Mouse (Mus musculus): Measurements from ENCODE around the gene Hist1h1d. TPM values are rescaled to one million over a fixed set of nuclear protein-coding genes. Genes with fewer than 3 reads are reported as not detected.
A peak's percentile ranks its signal among the peaks of the same experiment; 100 is the strongest.

Hist1h1d gene
- total and polyA plus RNA-seq, 3 experiments: 0.04 to 0.91 (median 0.86) TPM

GRCm38 (mm10) chr13:23513517-23513916, 39.5 kb upstream of the Hist1h1d start:
- no peaks in the 10 kb centered on the region for H3K36me3 ChIP-seq (ENCODE audit: control insufficient read depth, insufficient read depth, low read length)
- no peaks in the 10 kb centered on the region for H3K4me1 ChIP-seq (ENCODE audit: control insufficient read depth, insufficient read depth, low read length)
- 81% methylated on average over 1 of the region's 1 CpGs for WGBS
- no peaks in the 10 kb centered on the region for H3K27me3 ChIP-seq (ENCODE audit: control insufficient read depth, insufficient read depth, low read length)
- no peaks in the 10 kb centered on the region for H3K79me2 ChIP-seq (replicated peaks; ENCODE audit: control insufficient read depth, insufficient read depth, low read length)
- TF ChIP-seq POLR2A (IDR thresholded peaks at IDR 0.05; ENCODE audit: insufficient read depth, low read depth, low read length) (no peak), EP300 (IDR thresholded peaks at IDR 0.05; ENCODE audit: insufficient read depth, low read depth, low read length) (no peak), CTCF (IDR thresholded peaks at IDR 0.05) (no peak)
- no peak overlapping the region for H3K9ac ChIP-seq (ENCODE audit: low read depth, low read length)
- no peak for DNase-seq
- no peak overlapping the region for H3K4me3 ChIP-seq
- no peak overlapping the region for H3K27ac ChIP-seq
- intact Hi-C loops (cut with DNase I): no loop called here

GRCm38 (mm10) chr13:23515281-23515680, 37.8 kb upstream of the Hist1h1d start:
- H3K27me3 ChIP-seq (ENCODE audit: control insufficient read depth, insufficient read depth, low read length): no peaks in the 10 kb centered on the region
- no peak overlapping the region for H3K9ac ChIP-seq (ENCODE audit: low read depth, low read length)
- no peak overlapping the region for H3K4me3 ChIP-seq
- WGBS: 84% methylated on average over 5 of the region's 5 CpGs
- intact Hi-C loops (cut with DNase I): loop anchor here (5.0 kb wide), 1 partner anchor 148 kb away; the partner anchor contains the start of gene Zfp322a
- no peak overlapping the region for H3K27ac ChIP-seq
- H3K4me1 ChIP-seq (ENCODE audit: control insufficient read depth, insufficient read depth, low read length): no peaks in the 10 kb centered on the region; the same call in 1 of the 2 replicates
- no peak for DNase-seq
- no peaks in the 10 kb centered on the region for H3K79me2 ChIP-seq (replicated peaks; ENCODE audit: control insufficient read depth, insufficient read depth, low read length)
- TF ChIP-seq POLR2A (IDR thresholded peaks at IDR 0.05; ENCODE audit: insufficient read depth, low read depth, low read length) (no peak), CTCF (IDR thresholded peaks at IDR 0.05) (no peak), EP300 (IDR thresholded peaks at IDR 0.05; ENCODE audit: insufficient read depth, low read depth, low read length) (no peak)
- no peaks in the 10 kb centered on the region for H3K36me3 ChIP-seq (ENCODE audit: control insufficient read depth, insufficient read depth, low read length)

DNA sequence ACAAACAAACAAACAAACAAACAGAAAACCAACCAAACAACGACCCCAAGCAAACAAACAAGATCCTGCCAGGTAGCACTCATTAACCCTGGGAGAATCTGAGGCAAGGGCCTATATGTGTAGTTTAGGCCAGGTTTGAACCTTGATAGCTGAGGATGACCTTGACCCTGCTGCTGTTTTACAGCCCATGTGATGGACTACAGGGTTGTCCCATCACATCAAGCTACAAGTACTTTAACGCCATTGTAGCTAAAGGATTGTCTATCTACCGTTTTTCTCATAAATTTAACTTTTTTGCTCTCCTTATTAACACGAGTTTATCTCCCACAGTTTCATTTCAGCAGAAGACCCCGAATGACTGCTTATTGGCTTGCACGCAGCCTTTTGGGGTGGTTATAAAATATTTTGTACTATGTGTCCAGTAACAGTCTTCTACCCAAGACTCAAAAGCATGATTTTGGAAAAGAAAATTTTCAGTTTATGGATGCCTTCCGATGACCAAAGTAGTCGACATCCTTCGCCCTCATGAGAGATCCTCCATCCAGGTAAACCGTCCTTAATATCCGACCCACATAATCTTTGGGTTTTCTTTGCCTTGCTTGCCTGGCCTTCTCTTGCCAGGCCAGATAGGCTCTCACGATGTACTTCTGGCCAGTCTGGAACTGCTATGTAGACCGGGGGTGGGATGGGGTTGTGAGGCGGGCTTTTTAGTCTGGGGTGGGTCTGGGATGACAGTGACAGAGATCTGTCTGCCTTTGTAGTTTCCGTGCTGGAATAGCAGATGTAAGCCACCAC, 37.0 kb upstream of the Hist1h1d start:
- intact Hi-C loops (cut with DNase I): loop anchor here (2.0 to 5.0 kb wide), 2 partner anchors 63 to 149 kb away; partner anchors contain the start of gene Zfp322a
- WGBS: 64% methylated on average over 15 of the region's 15 CpGs
- H3K36me3 ChIP-seq (ENCODE audit: control insufficient read depth, insufficient read depth, low read length): no peaks in the 10 kb centered on the region
- no peak overlapping the region for H3K27ac ChIP-seq
- no peaks in the 10 kb centered on the region; the same call in 1 of the 2 replicates for H3K4me1 ChIP-seq (ENCODE audit: control insufficient read depth, insufficient read depth, low read length)
- no peaks in the 10 kb centered on the region for H3K79me2 ChIP-seq (replicated peaks; ENCODE audit: control insufficient read depth, insufficient read depth, low read length)
- H3K4me3 ChIP-seq: peak overlapping the region; percentile 53; the same call in 1 of the 2 replicates
- H3K27me3 ChIP-seq (ENCODE audit: control insufficient read depth, insufficient read depth, low read length): no peaks in the 10 kb centered on the region
- TF ChIP-seq EP300 (IDR thresholded peaks at IDR 0.05; ENCODE audit: insufficient read depth, low read depth, low read length): no peak
- TF ChIP-seq CTCF (IDR thresholded peaks at IDR 0.05): no peak
- TF ChIP-seq POLR2A (IDR thresholded peaks at IDR 0.05; ENCODE audit: insufficient read depth, low read depth, low read length): no peak
- DNase-seq: no peak
- no peak overlapping the region for H3K9ac ChIP-seq (ENCODE audit: low read depth, low read length)

- intact Hi-C loops (cut with DNase I): loop anchor here (2.0 to 5.0 kb wide), 2 partner anchors 64 to 150 kb away; partner anchors contain the start of gene Zfp322a
- Histone ChIP-seq H3K9ac (ENCODE audit: low read depth, low read length) (peak overlapping the region; percentile 73), H3K4me1 (ENCODE audit: control insufficient read depth, insufficient read depth, low read length) (no peaks in the 10 kb centered on the region; the same call in 1 of the 2 replicates), H3K27me3 (ENCODE audit: control insufficient read depth, insufficient read depth, low read length) (no peaks in the 10 kb centered on the region), H3K27ac (peak overlapping the region; percentile 76), H3K36me3 (ENCODE audit: control insufficient read depth, insufficient read depth, low read length) (no peaks in the 10 kb centered on the region), H3K4me3 (peak overlapping the region; percentile 53), H3K79me2 (replicated peaks; ENCODE audit: control insufficient read depth, insufficient read depth, low read length) (no peaks in the 10 kb centered on the region)
- under 1% methylated on average over 19 of the region's 19 CpGs for WGBS
- 0 out of 2 replicates have a peak, but pooled peaks have one; percentile 65 for TF ChIP-seq EP300 (IDR thresholded peaks at IDR 0.05; ENCODE audit: insufficient read depth, low read depth, low read length)
- TF ChIP-seq POLR2A (IDR thresholded peaks at IDR 0.05; ENCODE audit: insufficient read depth, low read depth, low read length): no peak
- peak; percentile 78 to 86 for DNase-seq
These were observed 36.0 kb upstream of the Hist1h1d start for GRCm38 (mm10) chr13:23516822-23517602.

- intact Hi-C loops (cut with DNase I): loop anchor here (2.0 to 5.0 kb wide), 2 partner anchors 65 to 150 kb away; partner anchors contain the start of gene Zfp322a
- Histone ChIP-seq H3K27ac (peak overlapping the region; percentile 76), H3K27me3 (ENCODE audit: control insufficient read depth, insufficient read depth, low read length) (no peaks in the 10 kb centered on the region), H3K79me2 (replicated peaks; ENCODE audit: control insufficient read depth, insufficient read depth, low read length) (no peaks in the 10 kb centered on the region), H3K4me3 (peak overlapping the region; percentile 53), H3K9ac (ENCODE audit: low read depth, low read length) (peak overlapping the region; percentile 73), H3K4me1 (ENCODE audit: control insufficient read depth, insufficient read depth, low read length) (no peaks in the 10 kb centered on the region; the same call in 1 of the 2 replicates), H3K36me3 (ENCODE audit: control insufficient read depth, insufficient read depth, low read length) (no peaks in the 10 kb centered on the region)
- WGBS: under 1% methylated on average over 27 of the region's 27 CpGs
- TF ChIP-seq POLR2A (IDR thresholded peaks at IDR 0.05; ENCODE audit: insufficient read depth, low read depth, low read length) (no peak), EP300 (IDR thresholded peaks at IDR 0.05; ENCODE audit: insufficient read depth, low read depth, low read length) (peak; percentile 80)
- peak; percentile 87 to 90 for DNase-seq
These were observed 35.3 kb upstream of the Hist1h1d start for GRCm38 (mm10) chr13:23517603-23518294.
